Mouse (Mus musculus): ENCODE results near the gene Eno1.

GRCm38 (mm10) chr4:150260111-150260510, 23.6 kb downstream of the Eno1 start:
- TF ChIP-seq POLR2A (IDR thresholded peaks at IDR 0.05; ENCODE audit: low read depth, low read length) (no peak), CTCF (conservative IDR thresholded peaks at IDR 0.05; ENCODE audit: insufficient read depth, insufficient read length, low read depth, low read length) (no peak)
